Mouse (Mus musculus) limb, embryonic 15.5 days (tissue): Measurements from ENCODE around the gene Lrrc4. TPM values are rescaled to one million over a fixed set of nuclear protein-coding genes. Genes with fewer than 3 reads are reported as not detected.

Source experiments
- ATAC-seq: fragments of 200-750 bp; cut with Nextera tagmentation; 2 replicates; pipeline ENCODE4 v1.8.0; 2017; ENCODE audit warnings: low read depth, moderate TSS enrichment; ENCODE audit not compliant: insufficient number of reproducible peaks, low FRiP score, low TSS enrichment
- H3K27ac ChIP-seq: fragments of 300-500 bp; sonication (generic); 2 replicates; pipeline ENCODE4 v1.5.1; 2015; ENCODE audit warnings: moderate library complexity, mild to moderate bottlenecking, inconsistent platforms
- H3K27me3 ChIP-seq: fragments of 300-500 bp; sonication (generic); 2 replicates; pipeline ENCODE4 v1.6.1; 2015; ENCODE audit warnings: inconsistent platforms
- H3K36me3 ChIP-seq: fragments of 300-500 bp; sonication (generic); 2 replicates; pipeline ENCODE4 v1.6.1; 2015; ENCODE audit warnings: inconsistent platforms
- H3K4me1 ChIP-seq: fragments of 300-500 bp; sonication (generic); 2 replicates; pipeline ENCODE4 v1.6.1; 2015; ENCODE audit warnings: inconsistent platforms
- H3K4me2 ChIP-seq: fragments of 300-500 bp; sonication (generic); 2 replicates; pipeline ENCODE4 v1.6.1; 2015; ENCODE audit warnings: mild to moderate bottlenecking, inconsistent platforms
- H3K4me3 ChIP-seq: fragments of 300-500 bp; sonication (generic); 2 replicates; pipeline ENCODE4 v1.5.1; 2015; ENCODE audit warnings: mild to moderate bottlenecking, inconsistent platforms
- H3K9ac ChIP-seq: fragments of 300-500 bp; sonication (generic); 2 replicates; pipeline ENCODE4 v1.6.1; 2015; ENCODE audit warnings: inconsistent platforms
- H3K9me3 ChIP-seq: fragments of 300-500 bp; sonication (generic); 2 replicates; pipeline ENCODE4 v1.6.1; 2016; ENCODE audit warnings: inconsistent platforms
- WGBS: fragments of 180-500 bp; shearing (Covaris S2); methylation state at CpG from one replicate; pipeline ENCODE4 v1.1.7; 2015; 5-methylcytosine and 5-hydroxymethylcytosine counted together
- polyA plus RNA-seq: library from polyadenylated mRNA; unstranded; fragments of >200 nt; fragmentation: Nextera tagmentation; extraction: Ambion mirVana; gene quantifications from 2 replicates; pipeline ENCODE4 v1.2.1, GENCODE M21; 2015

Lrrc4 gene
- polyA plus RNA-seq, 1 experiment from 2014 or later, result 0.56 TPM

DNA sequence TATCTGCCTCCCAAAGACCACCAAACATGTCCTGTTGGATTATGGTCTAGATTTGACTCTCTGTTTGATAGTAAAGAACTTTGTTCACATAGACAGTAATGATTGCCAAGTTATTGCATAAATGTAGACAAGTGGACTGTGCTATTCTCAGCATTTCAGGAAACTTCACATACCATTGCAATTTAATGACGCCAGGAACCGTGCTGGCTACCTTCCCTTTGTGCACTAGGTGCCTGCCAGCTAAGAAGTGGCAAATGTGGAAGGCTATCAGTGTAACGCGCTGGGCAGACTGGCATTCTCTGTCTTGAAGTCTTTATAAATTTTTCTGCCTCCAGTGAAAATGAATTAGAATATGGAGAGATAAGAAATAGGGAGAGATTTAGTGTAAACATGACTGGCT is 151.0 kb downstream of the Lrrc4 start:
- Histone ChIP-seq H3K27ac (no peak overlapping the region), H3K4me1 (peaks cover 14% of the 10 kb centered on the region), H3K27me3 (no peaks in the 10 kb centered on the region), H3K9me3 (no peaks in the 10 kb centered on the region), H3K4me2 (no peak overlapping the region), H3K9ac (no peak overlapping the region), H3K36me3 (no peaks in the 10 kb centered on the region), H3K4me3 (no peak overlapping the region)
- ATAC-seq, result no peak
- WGBS, result 65% methylated on average over 4 of the region's 4 CpGs

DNA sequence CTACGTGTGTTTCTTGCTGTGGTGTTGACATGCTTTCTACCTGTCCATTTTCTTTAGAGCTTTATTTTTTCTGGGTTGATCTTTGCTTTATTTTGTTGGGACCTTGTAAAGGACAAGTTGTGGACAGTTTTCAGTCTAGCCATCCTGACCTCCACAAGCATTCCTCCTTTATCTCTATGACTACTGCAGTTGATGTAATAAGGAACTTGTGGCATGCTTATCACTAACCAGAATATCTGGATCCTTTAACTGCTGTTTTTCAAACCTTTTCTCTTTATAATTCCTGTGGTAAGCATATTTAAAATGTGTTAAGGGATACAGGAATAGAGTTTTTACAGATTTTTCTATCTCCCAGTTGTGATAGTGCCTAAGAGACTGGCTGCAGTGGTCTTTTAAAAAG is 152.7 kb downstream of the Lrrc4 start:
- Histone ChIP-seq H3K4me1 (peaks cover 14% of the 10 kb centered on the region), H3K27ac (no peak overlapping the region), H3K27me3 (no peaks in the 10 kb centered on the region), H3K9me3 (no peaks in the 10 kb centered on the region), H3K4me2 (no peak overlapping the region), H3K9ac (no peak overlapping the region), H3K4me3 (no peak overlapping the region), H3K36me3 (no peaks in the 10 kb centered on the region)
- ATAC-seq, result no peak
- WGBS, result 87% methylated on average over 1 of the region's 1 CpGs

DNA sequence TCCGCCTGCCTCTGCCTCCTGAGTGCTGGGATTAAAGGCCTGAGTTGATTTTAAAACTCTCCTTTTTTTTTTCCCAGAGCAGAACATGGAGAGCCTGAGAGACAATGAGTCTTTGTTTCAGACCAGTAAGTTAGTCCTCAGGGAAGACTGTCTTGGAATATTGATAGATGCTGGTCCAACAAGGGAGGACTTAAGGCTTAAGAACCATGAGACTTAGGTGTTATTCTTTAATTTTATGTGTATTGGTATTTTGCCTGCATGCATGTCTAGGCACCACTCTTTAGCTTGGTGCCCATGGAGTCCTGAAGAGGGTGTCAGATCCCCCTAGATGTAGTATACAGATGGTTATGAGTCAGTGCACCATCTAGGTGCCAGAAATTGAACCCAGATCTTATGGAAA is 156.9 kb downstream of the Lrrc4 start:
- Histone ChIP-seq H3K27me3 (no peaks in the 10 kb centered on the region), H3K9ac (no peak overlapping the region), H3K4me1 (no peaks in the 10 kb centered on the region), H3K9me3 (no peaks in the 10 kb centered on the region), H3K27ac (no peak overlapping the region), H3K4me2 (no peak overlapping the region), H3K36me3 (0 out of 2 replicates have a peak, but pooled peaks cover 2% of the 10 kb centered on the region), H3K4me3 (no peak overlapping the region)
- 88% methylated on average over 1 of the region's 1 CpGs for WGBS
- no peak for ATAC-seq

DNA sequence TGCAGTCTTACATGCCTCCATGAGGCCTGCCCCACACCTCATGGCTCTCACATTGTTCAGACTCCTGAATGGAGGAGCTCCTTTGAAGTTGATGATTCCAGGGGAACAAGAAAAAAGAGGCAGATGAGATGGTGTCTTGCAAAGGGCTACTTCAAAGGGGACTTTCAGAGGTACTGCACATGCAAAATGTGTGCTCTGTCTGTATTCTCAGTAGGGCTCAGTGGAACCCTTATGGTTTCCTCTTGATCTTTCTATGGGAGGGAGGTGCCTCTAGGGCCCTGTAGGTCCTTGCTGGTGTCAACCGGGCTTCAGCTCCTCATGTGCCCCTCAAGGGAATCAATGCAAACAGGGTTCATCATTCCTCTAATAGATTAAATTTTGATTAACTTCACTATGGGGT is 159.2 kb downstream of the Lrrc4 start:
- H3K9ac ChIP-seq, result no peak overlapping the region
- H3K4me2 ChIP-seq, result no peak overlapping the region
- H3K4me1 ChIP-seq, result no peaks in the 10 kb centered on the region
- no peaks in the 10 kb centered on the region for H3K9me3 ChIP-seq
- no peak overlapping the region for H3K4me3 ChIP-seq
- 67% methylated on average over 1 of the region's 1 CpGs for WGBS
- H3K27ac ChIP-seq, result no peak overlapping the region
- peaks cover 9% of the 10 kb centered on the region; the same call in 1 of the 2 replicates for H3K36me3 ChIP-seq
- H3K27me3 ChIP-seq, result no peaks in the 10 kb centered on the region
- no peak for ATAC-seq

DNA sequence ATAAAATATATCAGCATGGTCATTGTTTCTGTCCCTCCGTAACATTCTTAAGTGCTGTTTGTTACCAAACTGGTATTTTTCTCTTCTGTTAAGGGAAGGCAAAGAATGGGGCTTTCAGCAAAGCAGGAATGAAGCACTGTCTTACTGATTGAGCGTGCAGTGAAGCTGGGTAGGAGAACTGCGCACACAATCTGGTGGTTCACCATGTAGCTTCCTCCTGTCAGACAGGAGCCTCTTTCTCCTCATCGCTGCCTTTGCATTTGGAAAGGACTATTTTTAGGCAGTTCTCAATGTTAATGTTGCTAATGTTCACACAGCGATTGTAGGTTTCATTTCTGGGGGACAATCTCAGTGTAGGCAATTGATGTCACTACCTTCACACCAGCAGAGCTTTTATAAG is 162.3 kb downstream of the Lrrc4 start:
- Histone ChIP-seq H3K4me1 (no peaks in the 10 kb centered on the region), H3K4me3 (no peak overlapping the region), H3K4me2 (no peak overlapping the region), H3K9ac (no peak overlapping the region), H3K27me3 (no peaks in the 10 kb centered on the region), H3K27ac (no peak overlapping the region), H3K9me3 (no peaks in the 10 kb centered on the region), H3K36me3 (peaks cover 9% of the 10 kb centered on the region; the same call in 1 of the 2 replicates)
- no peak for ATAC-seq
- WGBS, result 92% methylated on average over 5 of the region's 5 CpGs

DNA sequence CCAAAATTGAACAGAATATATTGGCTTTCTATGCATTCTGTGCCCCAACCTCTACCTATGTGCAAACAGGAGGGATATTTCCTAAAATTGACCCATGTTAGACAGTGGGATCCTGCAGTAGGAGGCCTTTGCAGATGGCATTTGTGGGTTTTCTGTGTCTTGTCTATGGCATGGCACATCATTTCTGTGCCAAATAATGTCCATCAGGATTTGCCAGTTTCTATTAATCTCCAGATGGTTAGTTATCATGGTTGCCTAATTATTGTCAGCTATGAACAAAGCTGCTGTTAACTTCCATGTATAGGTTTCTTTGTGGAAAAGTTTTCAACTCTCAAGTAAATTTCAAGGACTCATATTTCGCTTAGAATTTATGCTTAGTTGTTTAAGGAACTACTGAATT is 164.0 kb downstream of the Lrrc4 start:
- no peak overlapping the region for H3K9ac ChIP-seq
- no peak for ATAC-seq
- H3K4me2 ChIP-seq, result no peak overlapping the region
- H3K4me1 ChIP-seq, result no peaks in the 10 kb centered on the region
- no peak overlapping the region for H3K4me3 ChIP-seq
- no peak overlapping the region for H3K27ac ChIP-seq
- WGBS, result 93% methylated on average over 1 of the region's 1 CpGs
- H3K36me3 ChIP-seq, result peaks cover 9% of the 10 kb centered on the region; the same call in 1 of the 2 replicates
- H3K27me3 ChIP-seq, result no peaks in the 10 kb centered on the region
- no peaks in the 10 kb centered on the region for H3K9me3 ChIP-seq

DNA sequence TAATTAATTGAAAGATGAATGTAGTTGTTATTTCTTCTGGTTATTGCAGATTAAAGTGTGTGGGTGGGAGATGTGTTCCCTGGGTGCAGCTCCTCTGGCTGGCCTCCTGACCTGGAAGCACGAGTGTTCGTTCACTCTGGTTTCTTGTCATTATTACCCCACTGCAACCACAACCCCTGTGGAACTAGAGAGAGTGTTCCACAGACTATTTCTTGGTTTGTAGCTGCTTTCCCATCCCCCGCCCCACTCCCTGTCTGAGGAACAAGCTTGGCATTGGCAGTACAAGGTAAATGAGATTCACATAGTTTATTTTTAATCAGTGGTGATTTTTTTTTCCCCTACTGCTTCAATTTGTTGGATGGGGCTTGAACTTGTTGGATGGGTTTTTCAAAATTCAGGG is 166.8 kb downstream of the Lrrc4 start:
- 74% methylated on average over 3 of the region's 3 CpGs for WGBS
- H3K4me2 ChIP-seq, result no peak overlapping the region
- no peak overlapping the region for H3K4me3 ChIP-seq

DNA sequence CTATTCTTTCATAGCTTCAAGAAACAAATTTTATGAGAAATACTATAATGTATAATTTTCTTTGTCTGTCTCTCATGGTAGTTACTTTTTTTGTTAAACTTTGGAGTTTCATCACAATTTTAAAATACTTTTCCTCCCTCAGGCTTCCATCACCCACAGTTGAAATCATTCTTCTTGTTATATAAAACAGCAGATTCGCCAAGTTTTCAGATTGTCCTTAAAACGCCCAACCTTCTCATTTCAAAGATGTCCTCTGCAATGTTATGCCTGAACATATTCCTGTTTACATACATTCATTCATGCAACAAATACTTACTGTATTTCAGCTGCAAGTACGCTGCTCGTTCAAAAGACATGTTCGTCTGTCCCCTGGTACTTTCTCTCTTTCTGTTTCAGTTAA is 167.9 kb downstream of the Lrrc4 start:
- Histone ChIP-seq H3K9ac (no peak overlapping the region), H3K9me3 (no peaks in the 10 kb centered on the region), H3K4me2 (no peak overlapping the region), H3K27ac (no peak overlapping the region), H3K36me3 (no peaks in the 10 kb centered on the region), H3K4me3 (no peak overlapping the region), H3K4me1 (no peaks in the 10 kb centered on the region), H3K27me3 (no peaks in the 10 kb centered on the region)
- no peak for ATAC-seq
- WGBS, result 86% methylated on average over 5 of the region's 5 CpGs

More for the DNA sequence above, 166.8 kb downstream of the Lrrc4 start:
- H3K9ac ChIP-seq, result no peak overlapping the region
- no peaks in the 10 kb centered on the region for H3K27me3 ChIP-seq
- peaks cover 8% of the 10 kb centered on the region; the same call in 1 of the 2 replicates for H3K36me3 ChIP-seq
- H3K9me3 ChIP-seq, result no peaks in the 10 kb centered on the region
- no peak for ATAC-seq
- H3K4me1 ChIP-seq, result no peaks in the 10 kb centered on the region
- H3K27ac ChIP-seq, result no peak overlapping the region

DNA sequence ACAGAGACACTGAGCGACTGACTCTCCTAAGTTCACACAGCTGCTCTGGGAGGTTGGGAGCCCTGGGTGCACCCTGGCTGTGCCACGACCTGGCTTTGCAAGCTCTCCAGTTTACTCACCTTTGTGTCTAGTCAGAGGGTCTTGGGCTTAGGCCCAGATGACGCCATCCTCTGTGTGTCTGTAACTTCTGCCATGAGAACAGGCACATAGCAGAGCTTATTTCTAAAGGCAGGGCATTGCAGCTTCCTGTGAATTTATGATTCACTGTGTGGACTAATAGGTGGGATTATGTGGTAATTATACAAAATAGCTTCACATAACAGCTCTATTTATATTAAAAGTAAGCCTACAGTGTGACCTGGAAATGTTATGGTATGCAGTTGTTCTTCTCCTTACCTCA is 168.5 kb downstream of the Lrrc4 start:
- Histone ChIP-seq H3K4me2 (no peak overlapping the region), H3K9me3 (no peaks in the 10 kb centered on the region), H3K4me1 (no peaks in the 10 kb centered on the region), H3K36me3 (no peaks in the 10 kb centered on the region), H3K27ac (no peak overlapping the region), H3K27me3 (no peaks in the 10 kb centered on the region), H3K4me3 (no peak overlapping the region), H3K9ac (no peak overlapping the region)
- ATAC-seq, result no peak
- 77% methylated on average over 3 of the region's 3 CpGs for WGBS

DNA sequence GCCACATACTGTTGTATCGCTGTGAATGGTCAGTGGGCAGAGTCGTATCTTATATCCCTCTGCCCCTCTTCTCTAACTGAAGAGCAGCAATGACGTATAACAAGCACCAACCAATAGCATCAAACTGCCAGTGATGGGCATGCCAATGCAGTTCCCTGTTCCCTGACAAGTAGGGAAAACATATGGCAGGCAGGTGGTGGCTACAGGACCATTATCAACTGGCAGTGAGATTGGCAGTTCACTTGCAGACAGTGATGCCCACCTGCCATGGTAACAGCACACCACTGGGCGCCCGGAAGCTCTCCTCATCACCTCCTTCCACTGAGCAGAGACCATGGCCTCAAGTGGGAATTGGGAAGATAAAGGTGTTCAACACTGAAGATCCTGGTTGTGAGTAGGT is 175.0 kb downstream of the Lrrc4 start:
- Histone ChIP-seq H3K4me3 (no peak overlapping the region), H3K9ac (no peak overlapping the region), H3K4me1 (no peaks in the 10 kb centered on the region), H3K27me3 (no peaks in the 10 kb centered on the region), H3K36me3 (no peaks in the 10 kb centered on the region), H3K27ac (no peak overlapping the region), H3K4me2 (no peak overlapping the region), H3K9me3 (no peaks in the 10 kb centered on the region)
- no peak for ATAC-seq
- whole genome bisulfite sequencing, result 89% methylated on average over 5 of the region's 5 CpGs

DNA sequence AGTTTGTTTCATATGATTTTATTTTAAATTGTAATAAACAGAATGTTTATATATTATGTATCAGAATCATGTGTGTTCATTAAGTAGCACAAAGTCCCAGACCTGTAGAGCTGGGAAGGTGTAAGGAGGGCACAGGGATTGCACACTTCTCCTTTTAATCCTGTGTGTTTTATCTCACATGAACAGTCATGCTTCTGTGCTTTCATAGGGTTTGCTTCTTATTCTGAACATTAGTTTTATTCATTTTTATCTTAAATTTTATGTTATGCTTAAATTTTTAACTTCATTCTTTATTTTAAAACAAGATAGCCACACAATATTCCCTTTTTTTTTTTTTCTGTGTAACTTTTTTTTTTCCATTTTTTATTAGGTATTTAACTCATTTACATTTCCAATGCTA is 186.3 kb downstream of the Lrrc4 start:
- 0 out of 2 replicates have a peak, but pooled peaks cover 3% of the 10 kb centered on the region for H3K4me1 ChIP-seq
- ATAC-seq, result no peak
- H3K27ac ChIP-seq, result no peak overlapping the region
- no peaks in the 10 kb centered on the region for H3K36me3 ChIP-seq
- H3K4me3 ChIP-seq, result no peak overlapping the region
- no peak overlapping the region for H3K4me2 ChIP-seq
- no peaks in the 10 kb centered on the region for H3K27me3 ChIP-seq
- no peaks in the 10 kb centered on the region for H3K9me3 ChIP-seq
- no peak overlapping the region for H3K9ac ChIP-seq

DNA sequence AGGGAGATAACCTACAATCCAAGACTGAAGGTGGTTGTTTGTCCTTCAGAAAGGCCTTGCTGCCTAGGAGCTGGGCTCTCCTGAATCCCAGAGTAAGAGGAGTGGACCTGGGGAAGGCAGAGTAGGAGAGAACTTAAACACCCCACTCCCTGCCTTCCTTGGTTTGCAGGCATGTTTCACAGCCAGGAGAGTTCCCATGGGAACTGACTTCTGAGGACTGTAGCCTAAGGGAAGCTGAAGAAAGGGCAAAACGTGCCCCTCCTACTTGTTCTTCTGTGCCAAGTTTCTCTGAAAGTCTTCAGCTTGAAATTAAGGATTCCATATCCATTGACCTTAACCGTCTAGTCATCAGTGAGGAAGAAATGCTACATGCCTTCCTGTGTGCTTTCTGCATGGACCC is 188.6 kb downstream of the Lrrc4 start:
- ATAC-seq, result no peak
- 47% methylated on average over 2 of the region's 2 CpGs for WGBS
- H3K27ac ChIP-seq, result no peak overlapping the region

DNA sequence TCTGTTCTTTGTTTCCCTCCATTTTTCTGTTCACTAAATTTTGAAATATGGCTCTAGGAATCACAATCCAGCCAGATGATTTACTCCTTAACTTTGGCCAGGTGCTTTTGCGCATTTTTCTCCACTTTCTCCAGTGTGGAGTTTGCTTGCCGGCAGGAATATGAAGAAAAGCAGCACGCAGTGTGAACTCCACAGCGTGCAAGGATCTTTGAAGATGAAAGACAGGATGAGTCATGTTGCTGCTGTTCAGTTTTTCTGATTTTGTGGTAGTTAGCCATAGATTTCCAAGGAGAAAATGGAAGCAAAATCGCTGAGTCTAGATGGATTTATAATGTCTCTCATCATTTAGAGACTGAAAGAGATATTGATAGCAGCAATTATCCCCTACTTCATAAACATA is 191.5 kb downstream of the Lrrc4 start:
- Histone ChIP-seq H3K4me2 (no peak overlapping the region), H3K9ac (no peak overlapping the region), H3K27me3 (no peaks in the 10 kb centered on the region), H3K4me3 (no peak overlapping the region), H3K27ac (no peak overlapping the region), H3K9me3 (no peaks in the 10 kb centered on the region), H3K4me1 (peaks cover 19% of the 10 kb centered on the region; the same call in 1 of the 2 replicates), H3K36me3 (no peaks in the 10 kb centered on the region)
- WGBS, result 88% methylated on average over 5 of the region's 5 CpGs
- ATAC-seq, result no peak

More for the DNA sequence above, 188.6 kb downstream of the Lrrc4 start:
- H3K27me3 ChIP-seq, result no peaks in the 10 kb centered on the region
- no peak overlapping the region for H3K4me2 ChIP-seq
- 0 out of 2 replicates have a peak, but pooled peaks cover 3% of the 10 kb centered on the region for H3K4me1 ChIP-seq
- H3K9ac ChIP-seq, result no peak overlapping the region
- H3K9me3 ChIP-seq, result no peaks in the 10 kb centered on the region
- no peaks in the 10 kb centered on the region for H3K36me3 ChIP-seq
- H3K4me3 ChIP-seq, result no peak overlapping the region
